1 mouse cellular context compared by ENCODE assay signal in the genomic region with DNA sequence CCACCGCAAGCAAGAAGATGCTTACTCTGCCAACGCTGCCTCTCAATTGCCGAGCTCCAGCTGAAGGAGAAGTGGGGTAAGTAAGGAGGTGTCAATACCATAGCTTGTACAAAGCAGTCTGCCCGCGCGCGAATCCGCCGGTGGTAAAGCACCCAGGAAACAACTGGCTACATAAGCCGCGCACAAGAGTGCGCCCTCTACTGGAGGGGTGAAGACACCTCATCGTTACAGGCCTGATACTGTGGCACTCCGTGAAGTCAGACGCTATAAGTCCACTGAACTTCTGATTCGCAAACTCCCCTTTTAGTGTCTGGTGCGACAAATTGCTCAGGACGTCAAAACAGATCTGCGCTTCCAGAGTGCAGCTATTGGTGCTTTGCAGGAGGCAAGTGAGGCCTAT.
TF ChIP-seq lines count a peak whose summit lies in the region.

No protein-coding gene starts in this region.

TF ChIP-seq in MEL, 35 proteins besides CTCF, POLR2A, EP300 and RAD21:
- no peak for TF ChIP-seq BHLHE40 (IDR thresholded peaks at IDR 0.05; ENCODE audit: borderline replicate concordance, low read depth, low read length)
- no peak for TF ChIP-seq GABPA (IDR thresholded peaks at IDR 0.05; ENCODE audit: low read depth, low read length)
- no peak for TF ChIP-seq ZNF384 (IDR thresholded peaks at IDR 0.05; ENCODE audit: low read depth, low read length)
- TF ChIP-seq ZC3H11A (IDR thresholded peaks at IDR 0.05; ENCODE audit: low read depth, low read length), result no peak
- TF ChIP-seq KAT2A (conservative IDR thresholded peaks at IDR 0.05; ENCODE audit: low read depth, low read length), result no peak
- no peak for TF ChIP-seq POLR2AphosphoS2 (IDR thresholded peaks at IDR 0.05; ENCODE audit: low read length)
- TF ChIP-seq ELF1 (IDR thresholded peaks at IDR 0.05; ENCODE audit: low read depth, low read length), result no peak
- no peak for TF ChIP-seq NRF1 (IDR thresholded peaks at IDR 0.05; ENCODE audit: insufficient read depth, low read depth, low read length, poor library complexity, severe bottlenecking)
- no peak for TF ChIP-seq MAZ (IDR thresholded peaks at IDR 0.05; ENCODE audit: low read depth, low read length)
- TF ChIP-seq SIN3A (IDR thresholded peaks at IDR 0.05; ENCODE audit: low read length), result no peak
- TF ChIP-seq SMC3 (IDR thresholded peaks at IDR 0.05; ENCODE audit: low read depth, low read length), result no peak
- TF ChIP-seq MYC (IDR thresholded peaks at IDR 0.05; ENCODE audit: low read depth, low read length), result no peak
- no peak for TF ChIP-seq TCF12 (IDR thresholded peaks at IDR 0.05; ENCODE audit: low read depth, low read length)
- TF ChIP-seq USF2 (IDR thresholded peaks at IDR 0.05; ENCODE audit: borderline replicate concordance in 1 of 2, insufficient read depth in 1 of 2, low read depth in 1 of 2, low read length in 2 of 2), result no peak
- TF ChIP-seq POLR2AphosphoS5 (IDR thresholded peaks at IDR 0.05; ENCODE audit: borderline replicate concordance, low read depth, low read length), result no peak
- TF ChIP-seq CHD2 (IDR thresholded peaks at IDR 0.05; ENCODE audit: low read length), result no peak
- no peak for TF ChIP-seq TBP (IDR thresholded peaks at IDR 0.05; ENCODE audit: low read depth, low read length)
